Mouse (Mus musculus) lung, embryonic 14.5 days (tissue): ENCODE data around the gene Mrpl48. TPM values are rescaled to one million over a fixed set of nuclear protein-coding genes. Genes with fewer than 3 reads are reported as not detected.

Experiments
- ATAC-seq: fragments of 200-750 bp; cut with Nextera tagmentation; 2 replicates; pipeline ENCODE4 v1.8.0; 2017; ENCODE audit warnings: mild to moderate bottlenecking, moderate TSS enrichment, moderate library complexity; ENCODE audit not compliant: insufficient read depth
- DNase-seq: peaks from one replicate; pipeline ENCODE4 v3.0.0-alpha.2; 2015
- H3K27ac ChIP-seq: fragments of 300-500 bp; sonication (generic); 2 replicates; pipeline ENCODE4 v1.5.1; 2014; ENCODE audit warnings: low read depth, mild to moderate bottlenecking, moderate library complexity
- H3K27me3 ChIP-seq: fragments of 300-500 bp; sonication (generic); 2 replicates; pipeline ENCODE4 v1.6.1; 2014; ENCODE audit warnings: low read length, control low read depth; ENCODE audit not compliant: insufficient read depth
- H3K36me3 ChIP-seq: fragments of 300-500 bp; sonication (generic); 2 replicates; pipeline ENCODE4 v1.6.1; 2014; ENCODE audit warnings: control low read depth; ENCODE audit not compliant: insufficient read depth
- H3K4me1 ChIP-seq: fragments of 300-500 bp; sonication (generic); 2 replicates; pipeline ENCODE4 v1.6.1; 2014; ENCODE audit warnings: antibody characterized with exemption, control low read depth; ENCODE audit not compliant: insufficient read depth
- H3K4me2 ChIP-seq: fragments of 300-500 bp; sonication (generic); 2 replicates; pipeline ENCODE4 v1.6.1; 2014; ENCODE audit warnings: mild to moderate bottlenecking
- H3K4me3 ChIP-seq: fragments of 300-500 bp; sonication (generic); 2 replicates; pipeline ENCODE4 v1.5.1; 2014; ENCODE audit warnings: low read depth, low read length
- H3K9ac ChIP-seq: fragments of 300-500 bp; sonication (generic); 2 replicates; pipeline ENCODE4 v1.6.1; 2014
- H3K9me3 ChIP-seq: fragments of 300-500 bp; sonication (generic); 2 replicates; pipeline ENCODE4 v1.6.1; 2016; ENCODE audit warnings: low read depth, low read length, control low read depth
- CTCF ChIP-seq: IDR thresholded peaks from 2 replicates; pipeline ENCODE4 v1.5.1; 2016; ENCODE audit warnings: antibody characterized with exemption, low read depth
- WGBS: fragments of 180-500 bp; shearing (Covaris S2); extraction: QIAGEN DNeasy Blood & Tissue Kit; methylation state at CpG from one replicate; pipeline ENCODE4 v1.1.7; 2014; 5-methylcytosine and 5-hydroxymethylcytosine counted together
- polyA plus RNA-seq: library from polyadenylated mRNA; unstranded; fragments of >200 nt; fragmentation: Nextera tagmentation; extraction: Ambion mirVana; gene quantifications from 2 replicates; pipeline ENCODE4 v1.2.1, GENCODE M21; 2014

Gene Mrpl48
- polyA plus RNA-seq, 1 experiment from 2014 or later: 77.2 TPM

DNA sequence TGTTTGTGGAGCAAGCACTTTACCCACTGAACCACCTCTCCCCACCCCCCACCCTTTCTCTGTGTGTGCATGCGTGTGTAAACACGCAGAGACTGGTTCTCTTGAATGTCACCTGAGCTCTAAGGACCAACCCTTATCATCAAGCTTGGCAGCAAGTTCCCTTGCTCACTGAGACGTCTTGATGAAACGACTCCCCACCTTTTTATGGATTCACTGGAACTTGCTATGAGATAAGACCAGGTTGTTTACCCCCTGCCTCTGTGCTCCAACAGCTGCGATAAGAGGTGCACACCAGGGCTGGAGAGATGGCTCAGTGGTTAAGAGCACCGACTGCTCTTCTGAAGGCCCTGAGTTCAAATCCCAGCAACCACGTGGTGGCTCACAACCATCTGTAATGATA, 87.9 kb downstream of the Mrpl48 start:
- Histone ChIP-seq H3K9me3 (no peaks in the 10 kb centered on the region), H3K27ac (no peak overlapping the region), H3K36me3 (no peaks in the 10 kb centered on the region), H3K4me1 (no peaks in the 10 kb centered on the region), H3K4me2 (no peak overlapping the region), H3K4me3 (no peak overlapping the region), H3K27me3 (no peaks in the 10 kb centered on the region), H3K9ac (no peak overlapping the region)
- no peak for ATAC-seq
- no peak for TF ChIP-seq CTCF
- DNase-seq: no peak
- WGBS: 53% methylated on average over 7 of the region's 7 CpGs

DNA sequence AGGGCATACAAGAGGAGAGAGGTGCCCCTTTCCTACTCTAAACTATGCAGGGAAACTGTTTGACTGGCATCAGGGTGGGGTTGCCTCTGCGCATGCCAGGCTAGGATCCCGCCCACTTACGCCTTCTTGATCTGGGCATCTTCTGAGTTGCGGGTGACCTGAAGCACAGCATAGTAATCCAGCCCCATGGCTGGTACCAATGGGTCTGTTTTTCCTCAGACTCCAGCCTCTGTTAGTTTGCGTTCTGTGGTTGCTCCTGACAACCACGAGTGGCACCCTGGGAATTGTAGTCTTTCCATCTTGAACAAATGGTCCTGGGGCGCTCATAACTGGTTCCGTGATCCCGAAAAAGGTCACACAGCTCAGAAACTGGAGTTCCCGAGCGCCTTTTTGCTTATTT, 93.5 kb downstream of the Mrpl48 start, which contains the start of gene Dnajb13:
Dnajb13 (minus strand) TSS at position 388 of the 400 bp plus-strand sequence.
- no peak for ATAC-seq
- Histone ChIP-seq H3K27me3 (no peaks in the 10 kb centered on the region), H3K27ac (no peak within 1 kb of the TSS), H3K36me3 (no peaks in the 10 kb centered on the region), H3K4me1 (no peaks in the 10 kb centered on the region), H3K9me3 (no peaks in the 10 kb centered on the region), H3K4me2 (no peak within 1 kb of the TSS), H3K9ac (no peak within 1 kb of the TSS), H3K4me3 (no peak within 1 kb of the TSS)
- no peak for TF ChIP-seq CTCF
- DNase-seq: no peak
- WGBS: 52% methylated on average over 11 of the region's 11 CpGs

DNA sequence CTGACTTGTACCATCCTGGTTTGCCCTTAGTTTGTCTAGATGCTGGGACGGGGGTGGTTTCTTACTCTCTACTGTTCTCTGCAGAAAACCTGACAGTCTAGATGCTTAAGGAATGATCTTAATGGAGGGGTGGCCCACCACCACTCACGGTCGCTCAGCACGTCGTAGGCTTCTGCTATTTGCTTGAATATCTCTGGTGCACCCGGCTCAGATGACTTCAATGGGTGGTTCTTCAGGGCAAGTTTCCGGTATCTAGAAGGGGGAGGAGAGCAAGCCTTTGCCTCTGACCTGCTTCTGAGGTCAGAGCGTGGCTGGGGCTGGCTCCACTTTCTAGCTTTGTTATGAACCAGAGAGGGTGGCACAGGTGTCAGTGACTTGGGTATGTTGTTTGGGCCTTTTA, 96.5 kb downstream of the Mrpl48 start:
- ATAC-seq (no peak), DNase-seq (no peak)
- Histone ChIP-seq H3K4me3 (no peak overlapping the region), H3K4me1 (no peaks in the 10 kb centered on the region), H3K36me3 (no peaks in the 10 kb centered on the region), H3K27me3 (no peaks in the 10 kb centered on the region), H3K9me3 (no peaks in the 10 kb centered on the region), H3K9ac (no peak overlapping the region), H3K4me2 (no peak overlapping the region), H3K27ac (no peak overlapping the region)
- no peak for TF ChIP-seq CTCF
- 56% methylated on average over 8 of the region's 8 CpGs for WGBS

GRCm38 (mm10) chr7:100508670-100509069, 99.4 kb downstream of the Mrpl48 start:
- no peak overlapping the region for H3K9ac ChIP-seq
- H3K4me3 ChIP-seq: no peak overlapping the region
- no peaks in the 10 kb centered on the region for H3K9me3 ChIP-seq
- H3K27ac ChIP-seq: no peak overlapping the region
- H3K36me3 ChIP-seq: no peaks in the 10 kb centered on the region
- DNase-seq: no peak
- H3K27me3 ChIP-seq: no peaks in the 10 kb centered on the region
- no peak for ATAC-seq
- WGBS: 56% methylated on average over 3 of the region's 3 CpGs
- no peak for TF ChIP-seq CTCF
- no peaks in the 10 kb centered on the region for H3K4me1 ChIP-seq
- H3K4me2 ChIP-seq: no peak overlapping the region

DNA sequence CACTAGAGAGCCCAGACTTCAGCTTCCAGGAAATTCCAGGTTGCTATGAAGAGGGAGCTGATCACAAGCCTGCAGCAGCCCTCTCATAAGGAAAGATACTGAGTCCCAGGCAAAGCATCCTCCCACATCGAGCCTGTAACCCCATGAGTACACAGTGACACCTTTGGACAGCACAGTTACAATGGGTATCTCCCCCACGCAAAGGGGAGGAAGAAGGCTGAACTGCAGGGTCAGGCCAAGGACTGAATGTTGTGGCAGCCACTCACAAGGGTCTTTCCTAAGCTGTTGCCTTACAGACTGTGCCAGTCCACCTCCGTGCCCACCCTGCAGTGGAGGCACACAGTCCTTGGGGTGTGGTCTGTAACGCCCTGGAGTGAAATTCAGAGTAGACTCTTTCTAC, 101.6 kb downstream of the Mrpl48 start:
- H3K9ac ChIP-seq: no peak overlapping the region

DNA sequence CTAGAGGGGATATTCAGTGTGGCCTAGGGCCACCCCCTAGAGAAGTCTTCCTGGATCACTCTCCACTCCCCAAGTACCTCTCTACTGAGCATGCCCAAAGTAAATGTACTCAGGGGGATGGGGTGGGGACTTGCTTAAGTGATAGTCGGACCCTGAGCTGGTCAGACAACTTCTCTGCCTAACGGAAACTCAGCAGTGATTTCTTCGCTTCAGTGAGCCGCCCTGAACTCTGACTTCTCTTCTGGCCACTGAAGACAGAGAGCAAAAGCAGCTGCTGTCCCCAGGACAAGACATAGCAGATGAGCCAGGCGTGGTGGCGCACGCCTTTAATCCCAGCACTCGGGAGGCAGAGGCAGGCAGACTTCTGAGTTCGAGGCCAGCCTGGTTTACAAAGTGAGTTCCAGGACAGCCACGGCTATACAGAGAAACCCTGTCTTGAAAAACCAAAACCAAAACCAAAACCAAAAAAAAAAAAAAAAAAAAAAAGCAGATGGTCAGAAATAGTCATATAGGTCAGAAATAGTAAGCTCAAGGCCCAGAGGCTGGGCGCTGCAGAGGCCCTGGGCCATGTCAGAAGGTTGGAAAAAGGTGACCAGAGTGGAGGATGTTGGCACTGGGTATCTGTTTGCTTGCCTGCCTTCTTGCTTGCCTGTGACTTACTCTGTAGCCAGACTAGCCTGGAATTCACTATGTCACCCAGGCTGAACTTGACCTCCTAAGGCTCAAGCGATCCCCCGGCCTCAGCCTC, 103.2 kb downstream of the Mrpl48 start:
- H3K4me3 ChIP-seq: no peak overlapping the region
- peaks cover 1% of the 10 kb centered on the region for H3K36me3 ChIP-seq
- no peak for TF ChIP-seq CTCF
- 74% methylated on average over 13 of the region's 13 CpGs for WGBS
- H3K9ac ChIP-seq: no peak overlapping the region
- DNase-seq (no peak), ATAC-seq (no peak)
- H3K27me3 ChIP-seq: no peaks in the 10 kb centered on the region
- H3K9me3 ChIP-seq: no peaks in the 10 kb centered on the region
- no peak overlapping the region for H3K27ac ChIP-seq
- H3K4me2 ChIP-seq: no peak overlapping the region
- H3K4me1 ChIP-seq: no peaks in the 10 kb centered on the region

More for the DNA sequence above, 101.6 kb downstream of the Mrpl48 start:
- Histone ChIP-seq H3K27me3 (no peaks in the 10 kb centered on the region), H3K4me1 (no peaks in the 10 kb centered on the region), H3K4me2 (no peak overlapping the region), H3K9me3 (no peaks in the 10 kb centered on the region), H3K27ac (no peak overlapping the region), H3K36me3 (no peaks in the 10 kb centered on the region), H3K4me3 (no peak overlapping the region)
- no peak for TF ChIP-seq CTCF
- ATAC-seq: no peak
- WGBS: 69% methylated on average over 4 of the region's 4 CpGs
- DNase-seq: no peak

GRCm38 (mm10) chr7:100503076-100503475, 105.0 kb downstream of the Mrpl48 start:
- Histone ChIP-seq H3K4me3 (no peak overlapping the region), H3K27ac (no peak overlapping the region), H3K4me2 (no peak overlapping the region), H3K36me3 (peaks cover 18% of the 10 kb centered on the region), H3K9me3 (no peaks in the 10 kb centered on the region), H3K4me1 (no peaks in the 10 kb centered on the region), H3K9ac (no peak overlapping the region), H3K27me3 (no peaks in the 10 kb centered on the region)
- 75% methylated on average over 5 of the region's 5 CpGs for WGBS
- TF ChIP-seq CTCF: no peak
- DNase-seq: no peak
- ATAC-seq: no peak
